Mouse (Mus musculus): Measurements from ENCODE around the gene Sema5b. TPM values are rescaled to one million over a fixed set of nuclear protein-coding genes. Genes with fewer than 3 reads are reported as not detected.
A peak's percentile ranks its signal among the peaks of the same experiment; 100 is the strongest.

Gene Sema5b
- total and polyA plus RNA-seq, 2 experiments from 2014 or later: 11.4 to 46.5 TPM

DNA sequence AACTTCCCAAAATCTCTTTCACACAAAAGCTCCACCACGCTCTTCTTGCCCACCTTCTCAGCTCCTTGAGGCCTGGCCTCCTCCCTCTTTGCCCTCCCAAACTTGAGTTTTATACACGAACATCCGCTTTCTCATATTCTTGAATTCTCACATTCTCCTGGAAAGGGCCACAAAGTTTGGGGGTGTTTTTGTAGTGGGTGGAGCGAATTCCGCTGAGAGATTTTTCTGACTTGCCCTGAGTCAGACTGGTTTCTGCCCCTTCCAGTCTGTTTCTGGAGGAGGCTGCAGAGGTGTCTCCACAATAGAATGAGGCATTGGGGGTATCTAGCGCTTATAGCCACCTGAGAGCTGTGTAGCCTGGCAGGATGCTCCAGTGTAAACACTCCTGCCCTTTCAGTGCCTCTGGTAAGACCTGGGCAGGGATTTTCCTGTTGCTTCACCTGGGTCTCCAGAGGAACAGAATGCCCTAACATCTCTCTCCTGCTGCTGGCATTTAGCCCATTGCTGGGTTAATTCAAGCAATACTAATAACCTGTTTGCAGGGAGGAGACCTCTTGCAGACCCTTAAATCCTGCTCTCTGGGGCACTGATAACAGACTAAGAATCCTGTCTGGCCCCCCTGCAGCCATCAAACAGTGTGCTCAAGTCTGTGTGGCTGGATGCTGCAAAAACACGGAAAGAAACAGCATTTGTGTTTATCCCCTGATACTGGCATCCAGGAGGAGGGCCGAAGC is 46.3 kb downstream of the Sema5b start:
- 45% methylated on average over 8 of the region's 8 CpGs for WGBS
- Histone ChIP-seq H3K4me1 (ENCODE audit: insufficient read depth, low read length) (peaks cover 9% of the 10 kb centered on the region), H3K27me3 (ENCODE audit: insufficient read depth, low read length) (no peaks in the 10 kb centered on the region), H3K9ac (replicated peaks; ENCODE audit: low read length, poor library complexity, severe bottlenecking) (no peak overlapping the region; the same call in 1 of the 2 replicates), H3K27ac (ENCODE audit: low read depth, low read length) (0 out of 2 replicates have a peak overlapping the region, but pooled peaks have one; percentile 13), H3K36me3 (ENCODE audit: insufficient read depth, low read length) (no peaks in the 10 kb centered on the region), H3K9me3 (ENCODE audit: low read length) (no peaks in the 10 kb centered on the region), H3K4me2 (ENCODE audit: low read depth, low read length, poor library complexity, severe bottlenecking) (peak overlapping the region; percentile 32; the same call in 1 of the 2 replicates), H3K4me3 (ENCODE audit: low read depth, low read length) (no peak overlapping the region)
- no peak for TF ChIP-seq CTCF (IDR thresholded peaks at IDR 0.05)
- DNase-seq (ENCODE audit: low spot score) (no peak), ATAC-seq (ENCODE audit: low FRiP score) (no peak)

DNA sequence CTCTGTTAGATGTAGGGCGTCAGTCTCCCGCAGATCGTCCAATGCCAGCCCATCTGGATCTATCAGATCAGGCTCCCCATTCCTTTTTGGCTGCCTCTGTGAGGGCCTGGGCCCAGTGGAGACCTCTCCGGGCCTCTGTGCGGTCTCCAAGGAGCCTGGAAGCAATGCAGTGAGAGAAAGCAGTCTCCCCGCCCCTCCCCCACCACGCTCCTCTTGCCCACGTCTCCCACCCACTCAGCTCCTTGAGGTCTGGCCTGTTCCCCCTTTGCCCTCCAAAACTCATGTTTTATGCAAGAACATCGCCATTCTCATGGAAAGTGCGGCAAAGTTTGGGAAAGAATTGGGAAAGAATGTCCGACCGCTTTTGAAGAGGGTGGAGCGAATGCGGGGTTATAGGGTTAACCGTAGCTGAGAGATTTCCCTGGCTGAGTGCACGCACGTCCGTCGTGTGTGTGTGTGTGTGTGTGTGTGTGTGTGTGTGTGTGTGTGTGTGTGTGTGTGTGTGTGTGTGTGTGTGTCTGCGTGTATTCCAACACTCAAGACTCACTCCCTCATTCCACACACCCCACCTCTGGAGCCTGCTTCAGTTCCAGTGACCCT is 47.0 kb downstream of the Sema5b start:
- Histone ChIP-seq H3K4me3 (ENCODE audit: low read depth, low read length) (no peak overlapping the region), H3K27me3 (ENCODE audit: insufficient read depth, low read length) (no peaks in the 10 kb centered on the region), H3K9me3 (ENCODE audit: low read length) (no peaks in the 10 kb centered on the region), H3K4me2 (ENCODE audit: low read depth, low read length, poor library complexity, severe bottlenecking) (peak overlapping the region; percentile 32), H3K36me3 (ENCODE audit: insufficient read depth, low read length) (no peaks in the 10 kb centered on the region), H3K9ac (replicated peaks; ENCODE audit: low read length, poor library complexity, severe bottlenecking) (no peak overlapping the region), H3K27ac (ENCODE audit: low read depth, low read length) (0 out of 2 replicates have a peak overlapping the region, but pooled peaks have one; percentile 13), H3K4me1 (ENCODE audit: insufficient read depth, low read length) (peaks cover 13% of the 10 kb centered on the region)
- 0 out of 2 replicates have a peak, but pooled peaks have one; percentile 61 for ATAC-seq (ENCODE audit: low FRiP score)
- whole genome bisulfite sequencing: 9% methylated on average over 20 of the region's 20 CpGs
- TF ChIP-seq CTCF (IDR thresholded peaks at IDR 0.05): no peak
- DNase-seq (ENCODE audit: low spot score): peak; percentile 63

GRCm38 (mm10) chr16:35588731-35589151 is 47.8 kb downstream of the Sema5b start:
- H3K9ac ChIP-seq (replicated peaks; ENCODE audit: low read length, poor library complexity, severe bottlenecking): no peak overlapping the region
- H3K4me1 ChIP-seq (ENCODE audit: insufficient read depth, low read length): peaks cover 13% of the 10 kb centered on the region
- H3K27me3 ChIP-seq (ENCODE audit: insufficient read depth, low read length): no peaks in the 10 kb centered on the region
- no peak overlapping the region for H3K27ac ChIP-seq (ENCODE audit: low read depth, low read length)
- no peaks in the 10 kb centered on the region for H3K9me3 ChIP-seq (ENCODE audit: low read length)
- DNase-seq (ENCODE audit: low spot score): no peak
- TF ChIP-seq CTCF (IDR thresholded peaks at IDR 0.05): no peak
- WGBS: 12% methylated on average over 18 of the region's 18 CpGs
- ATAC-seq (ENCODE audit: low FRiP score): no peak
- H3K36me3 ChIP-seq (ENCODE audit: insufficient read depth, low read length): no peaks in the 10 kb centered on the region
- H3K4me2 ChIP-seq (ENCODE audit: low read depth, low read length, poor library complexity, severe bottlenecking): peak overlapping the region; percentile 16; the same call in 1 of the 2 replicates
- H3K4me3 ChIP-seq (ENCODE audit: low read depth, low read length): no peak overlapping the region

DNA sequence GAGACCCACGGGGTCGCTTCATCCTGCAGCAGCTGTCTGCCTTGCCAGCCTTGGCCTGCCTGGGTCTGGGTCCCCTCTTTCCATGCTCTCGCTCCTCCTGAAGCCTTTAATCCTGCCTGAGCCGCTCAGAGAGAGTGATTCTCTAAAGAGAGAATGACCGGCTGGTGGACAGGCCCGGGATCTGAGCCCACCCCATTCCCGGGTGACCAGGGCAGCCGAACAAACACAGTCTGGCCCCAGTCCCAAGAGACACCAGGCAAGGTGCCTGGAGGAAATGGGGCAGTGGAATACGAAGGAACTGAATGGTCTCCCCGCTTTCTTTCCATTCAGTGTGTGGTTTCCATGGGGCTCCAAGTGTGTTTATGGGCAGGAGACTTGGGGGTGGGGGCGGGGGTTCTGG is 50.8 kb downstream of the Sema5b start:
- Histone ChIP-seq H3K27me3 (ENCODE audit: insufficient read depth, low read length) (no peaks in the 10 kb centered on the region), H3K4me1 (ENCODE audit: insufficient read depth, low read length) (peaks cover 13% of the 10 kb centered on the region), H3K27ac (ENCODE audit: low read depth, low read length) (0 out of 2 replicates have a peak overlapping the region, but pooled peaks have one; percentile 26), H3K9me3 (ENCODE audit: low read length) (no peaks in the 10 kb centered on the region), H3K36me3 (ENCODE audit: insufficient read depth, low read length) (no peaks in the 10 kb centered on the region), H3K9ac (replicated peaks; ENCODE audit: low read length, poor library complexity, severe bottlenecking) (no peak overlapping the region), H3K4me2 (ENCODE audit: low read depth, low read length, poor library complexity, severe bottlenecking) (no peak overlapping the region), H3K4me3 (ENCODE audit: low read depth, low read length) (no peak overlapping the region)
- DNase-seq (ENCODE audit: low spot score): peak; percentile 83
- TF ChIP-seq CTCF (IDR thresholded peaks at IDR 0.05): no peak
- 25% methylated on average over 11 of the region's 11 CpGs for WGBS
- peak; percentile 64 for ATAC-seq (ENCODE audit: low FRiP score)

DNA sequence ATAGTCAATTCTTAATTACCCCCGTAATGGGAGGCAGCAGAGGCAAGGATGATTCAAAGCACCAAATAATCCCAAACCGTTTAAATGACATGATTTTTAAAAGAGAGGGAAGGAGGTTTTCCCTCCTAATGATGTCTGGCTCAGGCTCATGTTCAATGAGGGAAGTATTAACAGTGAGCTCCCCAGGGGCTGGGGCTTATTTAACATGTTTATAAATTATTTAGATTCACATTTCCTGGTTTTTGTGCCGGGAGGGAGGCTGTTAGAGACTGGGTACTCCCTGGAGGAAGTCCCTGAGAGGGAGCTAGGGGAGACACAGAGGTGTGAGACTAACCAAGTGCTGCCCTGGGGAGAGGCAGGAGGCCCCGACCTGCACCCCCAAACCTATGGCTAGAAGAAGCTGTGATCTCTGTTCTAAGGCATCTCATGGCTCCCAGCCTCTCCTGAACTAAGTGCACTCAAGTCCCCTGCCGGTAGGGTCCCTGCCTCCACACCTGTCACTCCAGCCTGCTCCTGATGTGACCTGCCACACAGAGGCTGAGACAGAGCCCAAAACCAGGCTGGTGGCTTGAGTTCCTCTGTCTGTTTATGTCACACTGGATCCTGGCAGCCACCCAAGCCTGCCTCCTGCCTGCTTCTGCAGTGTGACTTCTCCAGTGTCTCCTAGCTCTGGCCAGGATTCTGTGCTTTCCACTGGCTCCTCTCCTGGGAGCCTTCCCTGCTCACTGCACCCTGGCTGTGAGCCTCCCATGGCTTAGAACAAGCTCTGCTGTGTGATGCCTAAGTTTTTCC is 51.5 kb downstream of the Sema5b start:
- H3K4me1 ChIP-seq (ENCODE audit: insufficient read depth, low read length): peaks cover 10% of the 10 kb centered on the region; the same call in 1 of the 2 replicates
- 10% methylated on average over 5 of the region's 5 CpGs for WGBS

More for the DNA sequence above, 51.5 kb downstream of the Sema5b start:
- Histone ChIP-seq H3K27me3 (ENCODE audit: insufficient read depth, low read length) (no peaks in the 10 kb centered on the region), H3K36me3 (ENCODE audit: insufficient read depth, low read length) (no peaks in the 10 kb centered on the region), H3K9me3 (ENCODE audit: low read length) (no peaks in the 10 kb centered on the region), H3K27ac (ENCODE audit: low read depth, low read length) (no peak overlapping the region), H3K4me3 (ENCODE audit: low read depth, low read length) (no peak overlapping the region), H3K4me2 (ENCODE audit: low read depth, low read length, poor library complexity, severe bottlenecking) (no peak overlapping the region), H3K9ac (replicated peaks; ENCODE audit: low read length, poor library complexity, severe bottlenecking) (no peak overlapping the region)
- ATAC-seq (ENCODE audit: low FRiP score) (no peak), DNase-seq (ENCODE audit: low spot score) (peak; percentile 82)
- peak; percentile 21; the same call in 1 of the 2 replicates for TF ChIP-seq CTCF (IDR thresholded peaks at IDR 0.05)
